Mouse (Mus musculus) lung, embryonic 15.5 days (tissue): ENCODE results near the gene Napsa. TPM values are rescaled to one million over a fixed set of nuclear protein-coding genes. Genes with fewer than 3 reads are reported as not detected.

ENCODE experiments used
- ATAC-seq: fragments of 200-750 bp; cut with Nextera tagmentation; 2 replicates; pipeline ENCODE4 v1.8.0; 2017; ENCODE audit warnings: moderate number of reproducible peaks, borderline replicate concordance; ENCODE audit not compliant: low FRiP score, low TSS enrichment; ENCODE audit errors: extremely low read depth
- H3K27ac ChIP-seq: fragments of 300-500 bp; sonication (generic); 2 replicates; pipeline ENCODE4 v1.5.1; 2015; ENCODE audit warnings: moderate library complexity, mild to moderate bottlenecking, inconsistent platforms
- H3K27me3 ChIP-seq: fragments of 300-500 bp; sonication (generic); 2 replicates; pipeline ENCODE4 v1.6.1; 2015; ENCODE audit warnings: inconsistent platforms
- H3K36me3 ChIP-seq: fragments of 300-500 bp; sonication (generic); 2 replicates; pipeline ENCODE4 v1.6.1; 2015; ENCODE audit warnings: inconsistent platforms
- H3K4me1 ChIP-seq: fragments of 300-500 bp; sonication (generic); 2 replicates; pipeline ENCODE4 v1.6.1; 2015; ENCODE audit warnings: inconsistent platforms
- H3K4me2 ChIP-seq: fragments of 300-500 bp; sonication (generic); 2 replicates; pipeline ENCODE4 v1.6.1; 2015; ENCODE audit warnings: inconsistent platforms, mild to moderate bottlenecking, moderate library complexity
- H3K4me3 ChIP-seq: fragments of 300-500 bp; sonication (generic); 2 replicates; pipeline ENCODE4 v1.5.1; 2015; ENCODE audit warnings: mild to moderate bottlenecking, inconsistent platforms
- H3K9ac ChIP-seq: fragments of 300-500 bp; sonication (generic); 2 replicates; pipeline ENCODE4 v1.6.1; 2015; ENCODE audit warnings: inconsistent platforms
- H3K9me3 ChIP-seq: fragments of 300-500 bp; sonication (generic); 2 replicates; pipeline ENCODE4 v1.6.1; 2016; ENCODE audit warnings: inconsistent platforms
- WGBS: fragments of 180-500 bp; shearing (Covaris S2); methylation state at CpG from one replicate; pipeline ENCODE4 v1.1.7; 2015; 5-methylcytosine and 5-hydroxymethylcytosine counted together
- polyA plus RNA-seq: library from polyadenylated mRNA; unstranded; fragments of >200 nt; fragmentation: Nextera tagmentation; extraction: Ambion mirVana; gene quantifications from 2 replicates; pipeline ENCODE4 v1.2.1, GENCODE M21; 2015

The Napsa gene
- polyA plus RNA-seq, 1 experiment from 2014 or later: 42.2 TPM

DNA sequence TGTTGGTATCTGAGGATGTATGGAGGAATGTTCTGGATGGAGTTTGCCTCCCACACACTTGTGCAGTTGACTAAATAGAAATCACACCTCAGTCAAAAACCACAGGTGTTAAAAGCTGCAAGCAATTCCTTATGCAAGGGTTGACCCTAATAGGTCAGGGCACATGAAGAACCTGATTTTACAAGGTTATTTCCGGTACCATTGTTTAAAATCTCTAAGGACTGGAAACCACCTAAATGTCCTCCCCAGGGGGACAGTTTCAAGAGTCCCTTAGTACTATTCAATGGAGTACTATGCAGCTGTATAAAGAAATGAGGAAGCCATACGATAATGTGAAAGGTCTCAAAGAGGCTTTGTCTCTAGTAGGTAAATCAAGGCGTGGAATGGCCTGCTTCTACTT is 25.9 kb upstream of the Napsa start:
- Histone ChIP-seq H3K4me3 (no peak overlapping the region), H3K4me2 (no peak overlapping the region), H3K27ac (no peak overlapping the region), H3K27me3 (no peaks in the 10 kb centered on the region), H3K9me3 (no peaks in the 10 kb centered on the region), H3K36me3 (peaks cover 32% of the 10 kb centered on the region), H3K4me1 (peaks cover 13% of the 10 kb centered on the region), H3K9ac (no peak overlapping the region)
- ATAC-seq: no peak
- 96% methylated on average over 3 of the region's 3 CpGs for WGBS

DNA sequence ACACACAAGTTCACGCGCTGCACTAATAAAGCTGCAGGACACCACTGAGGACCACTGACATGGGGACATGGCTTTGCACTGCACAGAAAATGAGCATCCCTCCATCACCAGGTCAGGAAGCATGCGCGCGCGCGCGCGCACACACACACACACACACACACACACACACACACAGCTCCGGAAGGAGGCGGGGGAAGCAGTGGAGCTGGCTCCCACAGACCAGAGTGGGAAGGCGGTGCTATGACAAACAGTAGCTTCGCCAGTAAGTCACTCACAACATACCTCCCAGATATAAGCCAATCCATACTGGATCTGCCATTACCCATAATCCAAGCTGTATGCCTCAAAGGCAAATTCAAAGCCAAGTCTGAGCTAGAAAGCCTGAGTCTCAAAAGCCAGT is 25.1 kb upstream of the Napsa start:
- H3K27me3 ChIP-seq: no peaks in the 10 kb centered on the region
- WGBS: 90% methylated on average over 13 of the region's 13 CpGs
- no peak for ATAC-seq
- peaks cover 13% of the 10 kb centered on the region for H3K4me1 ChIP-seq
- H3K4me2 ChIP-seq: peak overlapping the region; percentile 81
- H3K27ac ChIP-seq: no peak overlapping the region
- H3K9me3 ChIP-seq: no peaks in the 10 kb centered on the region
- peak overlapping the region; percentile 72 for H3K4me3 ChIP-seq
- peaks cover 34% of the 10 kb centered on the region for H3K36me3 ChIP-seq
- peak overlapping the region; percentile 59 for H3K9ac ChIP-seq

DNA sequence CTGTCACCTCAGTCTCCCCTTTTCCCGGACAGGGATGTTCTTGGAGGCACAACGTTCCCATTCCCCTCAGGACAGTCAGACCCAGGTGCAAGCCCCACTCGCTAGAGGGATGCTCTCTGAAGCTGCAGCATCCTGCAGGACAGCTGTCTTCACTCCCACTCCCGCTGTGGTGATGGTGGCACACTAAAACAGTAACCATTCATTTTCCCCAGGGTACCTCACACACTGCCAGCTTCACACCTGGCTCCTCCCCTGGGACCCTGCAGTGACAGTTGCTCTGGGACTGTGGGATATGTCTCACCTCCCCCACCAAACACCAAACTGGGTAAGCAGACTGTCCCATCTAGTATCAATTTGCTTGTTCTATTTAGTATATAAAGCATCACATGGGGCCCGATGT is 24.5 kb upstream of the Napsa start:
- ATAC-seq: no peak
- Histone ChIP-seq H3K4me1 (peaks cover 17% of the 10 kb centered on the region), H3K4me2 (peak overlapping the region; percentile 81), H3K9ac (peak overlapping the region; percentile 59), H3K36me3 (peaks cover 29% of the 10 kb centered on the region), H3K27ac (no peak overlapping the region), H3K4me3 (peak overlapping the region; percentile 72), H3K9me3 (no peaks in the 10 kb centered on the region), H3K27me3 (no peaks in the 10 kb centered on the region)
- WGBS: 11% methylated on average over 5 of the region's 5 CpGs

DNA sequence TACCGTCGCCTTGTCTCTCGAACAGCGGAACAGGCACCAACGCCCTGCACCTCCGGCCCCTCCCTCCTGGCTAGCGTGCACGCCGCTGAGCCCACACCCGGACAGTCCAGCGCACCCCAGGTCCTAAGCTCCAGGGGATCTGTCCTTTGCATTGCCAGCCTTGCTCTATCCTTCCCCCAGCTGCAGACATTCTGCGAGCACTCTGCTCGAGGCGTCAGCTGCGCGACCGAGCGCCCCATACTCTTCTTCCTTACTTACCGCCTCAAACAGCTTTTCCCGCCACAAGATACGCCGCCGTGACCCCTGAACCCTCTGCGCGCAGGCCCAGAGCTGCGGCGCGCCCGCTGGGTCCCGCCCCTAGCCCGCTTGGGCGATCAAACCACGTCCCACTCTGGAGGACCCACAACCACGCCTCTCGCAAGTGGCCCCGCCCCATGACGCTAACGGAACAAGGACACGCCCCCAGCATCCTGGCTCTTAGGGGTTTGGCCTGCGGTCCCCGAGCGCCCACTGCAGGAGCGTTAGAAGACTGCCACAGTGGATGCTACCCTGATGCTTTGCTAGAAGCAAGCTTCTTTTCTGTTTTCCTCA is 23.6 kb upstream of the Napsa start, which contains the start of gene Pold1:
TSS of gene Pold1 (minus strand) at position 353 of the 591 bp plus-strand sequence.
- Histone ChIP-seq H3K27me3 (no peaks in the 10 kb centered on the region), H3K36me3 (peaks cover 29% of the 10 kb centered on the region), H3K9ac (peak within 1 kb of the TSS; percentile 59), H3K4me1 (peaks cover 22% of the 10 kb centered on the region), H3K27ac (peak within 1 kb of the TSS; percentile 74), H3K9me3 (no peaks in the 10 kb centered on the region), H3K4me2 (peak within 1 kb of the TSS; percentile 81), H3K4me3 (peak within 1 kb of the TSS; percentile 72)
- WGBS: under 1% methylated on average over 43 of the region's 43 CpGs
- ATAC-seq: peak; percentile 94

DNA sequence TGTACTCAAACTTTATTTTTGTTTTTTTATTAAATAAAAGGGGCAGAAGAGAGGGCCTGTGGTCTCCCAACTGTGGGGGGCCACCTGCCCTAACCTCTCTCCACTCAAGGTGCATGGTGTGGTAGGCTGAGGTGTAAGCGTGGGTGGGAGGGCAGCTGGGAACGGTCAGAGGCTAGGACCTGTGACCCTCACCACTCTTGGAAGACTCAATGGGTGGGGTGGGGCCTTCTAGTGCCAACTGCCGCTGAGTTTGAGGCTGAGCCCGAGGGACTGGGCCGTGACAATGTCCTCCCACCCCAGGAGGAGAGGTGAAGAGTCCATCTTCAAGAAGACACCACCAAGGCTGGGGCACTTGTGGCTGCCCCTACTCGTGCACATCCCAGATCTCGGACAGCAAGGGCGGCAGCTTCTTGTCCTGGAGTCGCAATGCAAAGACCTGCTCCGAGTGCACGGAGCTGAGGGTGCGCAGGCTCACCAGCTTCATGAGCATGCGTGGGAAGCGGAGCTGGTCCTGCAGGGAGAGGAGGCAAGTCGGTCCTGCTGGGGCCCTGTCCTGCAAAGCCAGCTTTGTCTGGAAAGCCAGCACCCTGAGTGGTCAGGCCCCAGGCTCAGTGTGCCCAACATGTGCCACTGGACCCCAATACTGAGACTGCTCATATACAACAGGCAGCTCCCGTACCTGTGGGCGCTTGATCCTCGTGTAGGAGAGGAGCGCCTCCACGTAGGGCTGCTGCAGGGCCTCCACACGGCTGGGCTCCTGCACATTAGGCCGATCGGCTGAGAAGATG is 22.4 kb upstream of the Napsa start:
- 95% methylated on average over 23 of the region's 23 CpGs for WGBS
- H3K4me1 ChIP-seq: peaks cover 22% of the 10 kb centered on the region
- no peak for ATAC-seq

DNA sequence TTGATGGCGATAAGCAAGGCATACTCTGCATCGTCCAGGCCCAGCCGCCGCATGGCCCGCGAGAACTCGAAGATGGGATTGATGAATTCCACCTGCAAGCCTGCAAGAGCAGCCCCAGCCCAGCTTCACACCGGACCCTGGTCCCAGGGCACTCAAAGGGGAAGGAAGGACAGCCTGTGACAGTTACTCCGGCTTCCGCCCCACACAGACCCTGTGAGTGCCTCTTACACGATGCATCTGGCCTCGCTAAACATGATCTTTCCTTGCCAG is 21.8 kb upstream of the Napsa start:
- ATAC-seq: no peak
- H3K27me3 ChIP-seq: no peaks in the 10 kb centered on the region
- H3K4me2 ChIP-seq: no peak overlapping the region
- H3K9ac ChIP-seq: no peak overlapping the region
- no peaks in the 10 kb centered on the region for H3K9me3 ChIP-seq
- peaks cover 22% of the 10 kb centered on the region for H3K4me1 ChIP-seq
- no peak overlapping the region for H3K4me3 ChIP-seq
- no peak overlapping the region for H3K27ac ChIP-seq
- peaks cover 29% of the 10 kb centered on the region for H3K36me3 ChIP-seq
- 90% methylated on average over 12 of the region's 12 CpGs for WGBS

More for the DNA sequence above, 22.4 kb upstream of the Napsa start:
- Histone ChIP-seq H3K9ac (no peak overlapping the region), H3K4me2 (no peak overlapping the region), H3K36me3 (peaks cover 29% of the 10 kb centered on the region), H3K4me3 (no peak overlapping the region), H3K27me3 (no peaks in the 10 kb centered on the region), H3K27ac (no peak overlapping the region), H3K9me3 (no peaks in the 10 kb centered on the region)

DNA sequence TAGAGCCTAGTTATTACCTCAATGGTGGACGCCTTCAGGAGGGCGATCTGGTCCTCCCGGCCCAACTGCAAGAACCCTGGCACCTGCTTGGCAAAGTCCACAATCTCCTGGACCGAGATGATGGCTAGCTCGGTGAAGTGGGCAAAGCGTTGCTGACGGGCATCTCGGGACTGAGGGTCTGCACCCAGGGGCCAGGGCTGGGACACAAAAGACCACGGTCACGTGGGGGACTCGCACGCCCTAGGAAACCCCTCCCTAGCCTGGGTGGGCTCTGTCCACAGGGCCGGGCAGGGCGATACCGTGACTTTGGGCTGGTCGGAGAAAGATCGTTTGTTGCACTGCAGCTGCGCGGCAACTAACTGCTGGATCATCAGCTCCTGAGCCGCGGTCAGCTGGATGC is 20.9 kb upstream of the Napsa start:
- 94% methylated on average over 21 of the region's 21 CpGs for WGBS
- Histone ChIP-seq H3K9me3 (no peaks in the 10 kb centered on the region), H3K4me3 (no peak overlapping the region), H3K36me3 (peaks cover 29% of the 10 kb centered on the region), H3K27me3 (no peaks in the 10 kb centered on the region), H3K9ac (no peak overlapping the region), H3K27ac (no peak overlapping the region), H3K4me1 (peaks cover 22% of the 10 kb centered on the region), H3K4me2 (no peak overlapping the region)
- ATAC-seq: no peak

DNA sequence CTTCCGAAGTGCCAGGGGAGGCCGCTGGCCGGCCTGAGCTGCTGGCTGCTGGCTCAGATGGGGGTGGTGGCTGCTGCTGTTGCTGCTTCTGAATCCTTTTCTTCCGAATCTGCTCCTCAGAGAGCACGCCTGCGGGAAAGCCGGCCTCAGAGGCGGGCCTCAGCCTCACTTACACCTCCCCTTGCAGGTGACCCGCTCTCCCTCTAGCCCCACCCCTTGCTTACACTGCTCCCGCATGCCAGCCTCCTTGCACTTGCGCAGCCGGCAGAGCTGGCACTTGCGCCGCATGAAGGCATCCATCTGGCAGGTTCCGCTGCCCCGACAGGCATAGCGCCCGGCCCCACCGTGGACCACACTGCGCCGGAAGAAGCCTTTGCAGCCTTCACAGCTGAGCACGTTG is 20.4 kb upstream of the Napsa start:
- Histone ChIP-seq H3K9me3 (no peaks in the 10 kb centered on the region), H3K36me3 (peaks cover 29% of the 10 kb centered on the region), H3K4me3 (no peak overlapping the region), H3K27me3 (no peaks in the 10 kb centered on the region), H3K27ac (no peak overlapping the region), H3K9ac (no peak overlapping the region), H3K4me2 (no peak overlapping the region), H3K4me1 (peaks cover 22% of the 10 kb centered on the region)
- 77% methylated on average over 22 of the region's 22 CpGs for WGBS
- no peak for ATAC-seq

DNA sequence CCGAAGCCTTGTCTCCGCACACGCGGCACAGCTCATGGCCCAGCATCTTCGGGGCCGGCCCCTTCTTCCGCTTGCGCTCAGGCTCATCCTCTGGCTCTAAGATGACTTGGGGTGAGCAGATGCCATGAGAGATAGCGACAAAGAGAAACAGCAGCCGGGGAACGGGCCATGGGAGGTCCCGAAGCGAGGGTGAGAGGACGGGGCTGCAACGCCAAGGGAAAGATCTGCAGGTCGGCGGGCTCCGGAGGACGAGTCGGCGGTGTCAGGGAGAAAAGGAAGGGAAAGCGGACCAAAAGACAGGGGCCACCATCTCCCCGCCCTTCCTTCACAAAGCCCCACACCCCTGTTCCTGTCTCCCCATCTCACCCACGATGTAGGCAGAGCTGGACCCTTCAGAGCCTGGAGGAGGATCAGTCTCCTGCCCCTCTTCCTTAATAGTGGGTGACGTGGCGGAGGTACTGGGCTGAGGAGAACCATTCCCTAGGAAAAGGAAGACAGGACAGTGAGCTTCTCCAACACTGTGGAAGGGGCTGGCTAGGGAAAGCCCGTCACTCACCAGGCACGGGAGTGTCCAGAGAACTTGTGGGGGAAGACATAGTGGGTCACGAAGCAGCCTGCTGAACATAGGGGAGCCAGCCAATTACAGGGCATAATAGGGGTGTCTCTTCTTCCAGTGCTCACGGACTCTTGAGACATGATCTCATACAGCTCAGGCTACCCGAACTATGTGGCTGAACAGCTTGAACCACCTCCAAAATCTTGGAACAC is 19.9 kb upstream of the Napsa start:
- no peaks in the 10 kb centered on the region for H3K27me3 ChIP-seq
- ATAC-seq: no peak
- peaks cover 29% of the 10 kb centered on the region for H3K36me3 ChIP-seq
- H3K4me3 ChIP-seq: peak overlapping the region; percentile 91
- H3K9ac ChIP-seq: no peak overlapping the region
- no peak overlapping the region for H3K27ac ChIP-seq
- H3K4me2 ChIP-seq: peak overlapping the region; percentile 63
- H3K9me3 ChIP-seq: no peaks in the 10 kb centered on the region
- whole genome bisulfite sequencing: 86% methylated on average over 31 of the region's 31 CpGs
- peaks cover 17% of the 10 kb centered on the region for H3K4me1 ChIP-seq

DNA sequence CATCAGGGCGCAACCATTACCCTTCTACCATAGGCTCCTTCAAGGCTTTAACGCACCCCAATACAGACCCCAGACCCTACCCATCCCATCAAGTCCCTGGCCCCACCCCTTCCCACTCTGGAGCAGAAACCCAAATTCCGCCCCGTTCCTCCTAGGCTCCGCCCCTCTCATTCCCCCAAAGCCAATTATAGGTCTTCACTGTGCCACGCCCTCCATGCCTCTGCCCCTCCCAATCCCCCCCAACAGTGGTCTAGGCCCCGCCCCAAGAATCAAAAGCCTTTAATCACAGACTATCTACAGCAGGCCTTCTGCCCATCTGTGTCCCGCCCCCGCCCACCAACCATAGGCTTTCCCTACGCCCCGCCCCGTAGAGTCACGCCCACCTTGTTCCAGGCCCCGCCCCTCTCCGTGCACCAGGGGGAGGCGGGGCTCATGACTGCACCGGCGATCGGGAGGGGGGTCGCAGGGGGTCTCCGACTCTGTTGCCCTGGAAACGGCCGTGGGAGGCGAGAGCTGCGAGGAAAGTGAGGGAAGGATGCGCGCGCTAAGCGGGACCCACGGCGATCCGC is 18.9 kb upstream of the Napsa start:
- no peaks in the 10 kb centered on the region for H3K9me3 ChIP-seq
- ATAC-seq: peak; percentile 75
- no peaks in the 10 kb centered on the region for H3K27me3 ChIP-seq
- H3K4me1 ChIP-seq: peaks cover 10% of the 10 kb centered on the region; the same call in 1 of the 2 replicates
- peak overlapping the region; percentile 63 for H3K4me2 ChIP-seq
- H3K36me3 ChIP-seq: peaks cover 29% of the 10 kb centered on the region
- WGBS: under 1% methylated on average over 32 of the region's 32 CpGs
- peak overlapping the region; percentile 91 for H3K4me3 ChIP-seq
- peak overlapping the region; percentile 65 for H3K9ac ChIP-seq
- peak overlapping the region; percentile 99 for H3K27ac ChIP-seq

DNA sequence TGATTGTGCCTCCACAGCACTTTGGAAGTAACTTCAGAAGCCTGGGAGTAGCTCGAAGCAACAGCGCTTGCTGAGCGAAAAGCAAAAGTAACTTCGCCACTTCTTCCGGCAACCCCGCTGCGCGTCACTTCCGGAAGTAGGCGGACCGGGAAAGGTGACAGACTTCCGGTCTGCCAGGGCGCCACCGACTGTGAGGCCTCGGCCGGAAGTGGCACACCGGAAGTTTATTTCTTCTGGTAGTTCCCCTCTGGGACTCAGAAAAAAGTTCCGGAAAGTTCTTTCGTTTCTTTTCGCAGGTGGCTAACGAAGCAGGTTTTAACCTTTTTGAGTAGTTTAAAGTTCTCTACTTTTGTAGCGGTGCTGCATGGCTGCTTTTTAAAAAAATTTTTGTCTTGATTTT is 18.4 kb upstream of the Napsa start, which contains the start of gene Nr1h2:
TSS of gene Nr1h2 (minus strand) at position 126 of the 400 bp plus-strand sequence.
- Histone ChIP-seq H3K27ac (peak within 1 kb of the TSS; percentile 99), H3K27me3 (no peaks in the 10 kb centered on the region), H3K4me2 (peak within 1 kb of the TSS; percentile 63), H3K9ac (peak within 1 kb of the TSS; percentile 65), H3K4me1 (peaks cover 10% of the 10 kb centered on the region; the same call in 1 of the 2 replicates), H3K4me3 (peak within 1 kb of the TSS; percentile 91), H3K9me3 (no peaks in the 10 kb centered on the region), H3K36me3 (peaks cover 29% of the 10 kb centered on the region)
- ATAC-seq: peak; percentile 80
- WGBS: under 1% methylated on average over 22 of the region's 22 CpGs
